In the genomic region with DNA sequence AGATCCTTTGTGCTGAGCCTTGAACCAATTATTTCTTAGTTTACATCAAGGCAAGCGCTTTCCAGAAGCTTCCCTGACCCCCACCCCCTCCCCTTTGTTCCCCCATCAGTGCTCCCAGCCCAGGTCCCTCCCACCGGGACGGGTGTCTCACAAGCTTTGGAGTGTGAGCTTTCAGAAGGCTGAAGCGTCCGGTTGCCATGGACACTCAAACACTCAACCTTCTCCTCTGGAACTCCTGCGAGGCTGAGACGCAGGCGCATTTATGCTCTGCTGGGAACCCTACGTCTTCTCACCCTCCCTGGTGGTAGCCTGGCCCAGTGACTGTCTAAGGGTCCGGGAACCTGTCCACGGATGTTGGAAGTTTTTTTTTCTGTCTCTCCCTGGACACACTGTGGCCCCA, we compare ENCODE assay signal across 9 mouse cellular contexts. TPM values are rescaled to one million over a fixed set of nuclear protein-coding genes. Genes with fewer than 3 reads are reported as not detected.
A peak's percentile ranks its signal among the peaks of the same experiment; 100 is the strongest.
DNase-seq lines count a peak whose midpoint lies in the region; ATAC-seq lines count a peak whose summit lies in the region.
"Had no signal": no experiment of that assay in that cellular context is flagged by ENCODE, and none has a peak within 500 bp of the region (broad histone marks: within the 10 kb centered on the region; RNA-seq: fewer than 3 reads in every experiment).

Gene 4430402I18Rik (minus strand): TSS at position 149 of the 400 bp plus-strand sequence.

- H3K4me1 ChIP-seq in brown adipose tissue, adult 24 weeks (ENCODE audit: control insufficient read depth, insufficient read depth, insufficient read length, low read length) = peaks cover 13% of the 10 kb centered on the region
- H3K4me1 ChIP-seq in embryonic facial prominence, embryonic 12.5 days = peaks cover 16% of the 10 kb centered on the region; the same call in 1 of the 2 replicates
- peaks cover 7% of the 10 kb centered on the region; the same call in 1 of the 2 replicates for H3K4me1 ChIP-seq in kidney, embryonic 14.5 days (ENCODE audit: control insufficient read depth, insufficient read depth, low read length)

- intact Hi-C loops in heart, postnatal 36 days (cut with DNase I) = no loop called here

- no peaks in the 10 kb centered on the region for H3K36me3 ChIP-seq in embryonic facial prominence, embryonic 12.5 days
- no peaks in the 10 kb centered on the region for H3K36me3 ChIP-seq in kidney, embryonic 14.5 days (ENCODE audit: control insufficient read depth, insufficient read depth, low read length)
- H3K36me3 ChIP-seq: stomach, embryonic 15.5 days had no signal

- ATAC-seq in embryonic facial prominence, embryonic 12.5 days (ENCODE audit: insufficient number of reproducible peaks, insufficient read depth, low FRiP score, low TSS enrichment) = peak; percentile 15; the same call in 1 of the 2 replicates
- no peak for ATAC-seq in kidney, embryonic 14.5 days (ENCODE audit: low FRiP score, low TSS enrichment)

- no peaks in the 10 kb centered on the region for H3K9me3 ChIP-seq in embryonic facial prominence, embryonic 12.5 days
- H3K9me3 ChIP-seq in kidney, embryonic 14.5 days (ENCODE audit: control insufficient read depth, low read length) = no peaks in the 10 kb centered on the region
- H3K9me3 ChIP-seq: stomach, embryonic 15.5 days had no signal

- H3K27me3 ChIP-seq in embryonic facial prominence, embryonic 12.5 days = no peaks in the 10 kb centered on the region
- H3K27me3 ChIP-seq in kidney, embryonic 14.5 days (ENCODE audit: control insufficient read depth, insufficient read depth, low read length) = no peaks in the 10 kb centered on the region
- H3K27me3 ChIP-seq: stomach, embryonic 15.5 days had no signal

- H3K9ac ChIP-seq in embryonic facial prominence, embryonic 12.5 days = no peak within 1 kb of the TSS
- H3K9ac ChIP-seq in kidney, embryonic 14.5 days (ENCODE audit: low read depth, low read length) = no peak within 1 kb of the TSS
- H3K9ac ChIP-seq: stomach, embryonic 15.5 days had no signal

- H3K4me2 ChIP-seq in embryonic facial prominence, embryonic 12.5 days (replicated peaks) = peak within 1 kb of the TSS; percentile 21; the same call in 1 of the 2 replicates
- H3K4me2 ChIP-seq in kidney, embryonic 14.5 days (replicated peaks; ENCODE audit: low read depth, low read length) = no peak within 1 kb of the TSS
- H3K4me2 ChIP-seq: stomach, embryonic 15.5 days had no signal

- no peak within 1 kb of the TSS for H3K4me3 ChIP-seq in brown adipose tissue, adult 24 weeks (ENCODE audit: insufficient read depth, low read depth, low read length)
- no peak within 1 kb of the TSS for H3K4me3 ChIP-seq in embryonic facial prominence, embryonic 12.5 days
- no peak within 1 kb of the TSS for H3K4me3 ChIP-seq in kidney, embryonic 14.5 days (ENCODE audit: low read length)
- H3K4me3 ChIP-seq: stomach, embryonic 15.5 days had no signal

- WGBS in embryonic facial prominence, embryonic 12.5 days = 7% methylated on average over 11 of the region's 11 CpGs
- 11% methylated on average over 11 of the region's 11 CpGs for WGBS in kidney, embryonic 14.5 days

- no peak for DNase-seq in heart, postnatal 36 days
- DNase-seq in mesoderm, embryonic 11.5 days (ENCODE audit: low read depth, low spot score) = peak; percentile 50
- DNase-seq in Muller cell, postnatal 12 days (ENCODE audit: inconsistent ontology term) = no peak
- no peak for DNase-seq in spleen, postnatal 10 days (ENCODE audit: low spot score in 2 of 2)
- no peak for DNase-seq in layer of hippocampus, postnatal 14 days (ENCODE audit: low spot score in 2 of 2)

- peak within 1 kb of the TSS; percentile 58 for H3K27ac ChIP-seq in brown adipose tissue, adult 24 weeks (replicated peaks; ENCODE audit: low read depth, low read length)
- H3K27ac ChIP-seq in embryonic facial prominence, embryonic 12.5 days = no peak within 1 kb of the TSS
- no peak within 1 kb of the TSS for H3K27ac ChIP-seq in kidney, embryonic 14.5 days (ENCODE audit: low read depth, low read length)
- H3K27ac ChIP-seq: stomach, embryonic 15.5 days had no signal

RNA-seq across cellular contexts. Expression of gene 4430402I18Rik, which starts in this region (rescaled TPM):
- polyA plus RNA-seq in brown adipose tissue, adult 24 weeks (2012; ENCODE audit: insufficient read depth, insufficient read length, missing spikeins) = 27.9 and 41.7 TPM in 2 replicates
- polyA plus RNA-seq in embryonic facial prominence, embryonic 12.5 days (2016; fragmentation: Nextera tagmentation; extraction: Ambion mirVana) = 0.26 and 0.76 TPM in 2 replicates
- 10 to 100 TPM; 22.9 to 25.9 TPM for total RNA-seq in heart, postnatal 36 days (2021)
- 1 to 10 TPM; 6.1 to 9.4 TPM for total RNA-seq in layer of hippocampus, postnatal 14 days (2021)
- polyA plus RNA-seq in kidney, embryonic 14.5 days (2014; fragmentation: Nextera tagmentation; extraction: Ambion mirVana) = 2.8 and 3.0 TPM in 2 replicates

Comparison
In these comparisons a context has a peak if more than half of its experiments do, and no peak if none do; other contexts are left out.
1. Peak in ATAC-seq and H3K4me2 ChIP-seq in embryonic facial prominence, embryonic 12.5 days; RNA of the gene not detected or under 1 TPM.